Mouse (Mus musculus) layer of hippocampus, postnatal 25 days (tissue): ENCODE results near the gene Usp16. TPM values are rescaled to one million over a fixed set of nuclear protein-coding genes. Genes with fewer than 3 reads are reported as not detected.
"Not testable (repeated sequence)": the region's sequence is repeated elsewhere in the genome, so short reads cannot be mapped to it uniquely, and the experiment has no call there.

Experiments
- DNase-seq, 2 experiments: peaks; one replicate each; pipeline ENCODE4 v3.0.0; 2022; ENCODE audit warnings: mixed read lengths in 2 of 2, low spot score in 1 of 2; ENCODE audit errors: extremely low spot score in 1 of 2
- total RNA-seq, 2 experiments: library from RNA; stranded (reverse); gene quantifications; 2 replicates each; pipeline ENCODE4 v1.2.3; 2021

Gene Usp16
- total RNA-seq, 2 experiments from 2014 or later = 36.1 to 46.4 TPM

DNA sequence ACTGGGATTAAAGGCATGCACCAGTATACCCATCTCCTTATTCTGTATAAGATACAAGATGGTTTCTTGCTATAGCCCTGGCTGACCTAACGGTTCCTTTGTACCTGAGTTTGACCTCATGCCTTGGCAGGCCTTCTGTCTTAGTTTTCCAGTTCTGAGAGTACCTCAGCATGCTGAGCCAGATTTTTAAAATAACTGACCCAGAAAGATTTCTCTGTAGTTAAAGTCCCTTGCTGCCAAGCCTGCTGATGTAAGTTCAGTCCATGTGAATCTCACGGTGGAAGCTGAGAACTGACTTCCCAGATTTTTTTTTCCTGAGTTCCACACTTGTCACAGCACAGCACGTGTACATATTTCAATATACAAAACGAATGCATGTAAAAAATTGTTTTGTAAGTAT is 16.1 kb downstream of the Usp16 start:
- DNase-seq = no peak

- DNase-seq = no peak
Measured at GRCm38 (mm10) chr16:87484367-87484766, 29.9 kb downstream of the Usp16 start.

GRCm38 (mm10) chr16:87486739-87487138 is 32.2 kb downstream of the Usp16 start:
- DNase-seq = no peak

DNA sequence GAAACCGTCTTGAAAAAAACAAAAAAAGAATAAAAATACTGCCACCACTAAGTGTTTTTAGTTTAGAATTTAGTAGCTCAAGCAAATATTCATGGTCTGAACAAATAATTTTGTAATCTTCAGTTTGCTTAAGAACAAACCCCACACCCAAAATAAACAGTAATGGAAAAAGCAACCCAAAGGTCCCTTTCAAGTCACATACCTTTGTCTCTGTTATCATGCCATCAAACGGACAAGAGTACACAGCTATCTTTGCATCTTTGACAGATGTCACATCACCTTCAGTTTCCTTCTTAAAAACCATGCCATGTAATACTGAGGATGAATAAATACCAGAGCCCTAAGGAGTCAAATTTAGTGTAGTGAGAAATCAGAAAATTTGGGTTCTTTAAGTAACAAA is 34.1 kb downstream of the Usp16 start:
- DNase-seq = no peak

DNA sequence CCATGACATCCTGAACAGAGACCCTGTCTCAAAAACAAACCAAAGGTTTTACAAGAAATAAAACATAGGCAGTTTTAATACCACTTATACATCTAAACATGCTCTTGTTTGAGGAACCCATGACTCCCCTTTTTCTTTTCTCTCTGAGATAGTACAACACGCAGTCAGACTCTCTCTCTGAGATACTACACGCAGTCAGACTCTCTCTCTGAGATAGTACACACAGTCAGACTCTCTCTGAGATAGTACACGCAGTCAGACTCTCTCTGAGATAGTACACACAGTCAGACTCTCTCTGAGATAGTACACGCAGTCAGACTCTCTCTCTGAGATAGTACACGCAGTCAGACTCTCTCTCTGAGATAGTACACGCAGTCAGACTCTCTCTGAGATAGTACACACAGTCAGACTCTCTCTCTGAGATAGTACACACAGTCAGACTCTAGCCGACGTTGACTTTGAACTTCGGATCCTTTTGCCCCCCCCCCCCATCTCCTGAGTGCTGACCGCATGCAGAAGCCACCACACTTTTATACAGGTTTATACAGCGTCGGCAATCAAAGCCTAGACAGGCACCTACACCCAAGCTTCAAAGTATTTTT is 37.8 kb downstream of the Usp16 start:
- DNase-seq = not testable (repeated sequence)

GRCm38 (mm10) chr16:87494955-87495655 is 40.6 kb downstream of the Usp16 start:
- peak in 1 of 2 experiments; percentile 21 for DNase-seq

DNA sequence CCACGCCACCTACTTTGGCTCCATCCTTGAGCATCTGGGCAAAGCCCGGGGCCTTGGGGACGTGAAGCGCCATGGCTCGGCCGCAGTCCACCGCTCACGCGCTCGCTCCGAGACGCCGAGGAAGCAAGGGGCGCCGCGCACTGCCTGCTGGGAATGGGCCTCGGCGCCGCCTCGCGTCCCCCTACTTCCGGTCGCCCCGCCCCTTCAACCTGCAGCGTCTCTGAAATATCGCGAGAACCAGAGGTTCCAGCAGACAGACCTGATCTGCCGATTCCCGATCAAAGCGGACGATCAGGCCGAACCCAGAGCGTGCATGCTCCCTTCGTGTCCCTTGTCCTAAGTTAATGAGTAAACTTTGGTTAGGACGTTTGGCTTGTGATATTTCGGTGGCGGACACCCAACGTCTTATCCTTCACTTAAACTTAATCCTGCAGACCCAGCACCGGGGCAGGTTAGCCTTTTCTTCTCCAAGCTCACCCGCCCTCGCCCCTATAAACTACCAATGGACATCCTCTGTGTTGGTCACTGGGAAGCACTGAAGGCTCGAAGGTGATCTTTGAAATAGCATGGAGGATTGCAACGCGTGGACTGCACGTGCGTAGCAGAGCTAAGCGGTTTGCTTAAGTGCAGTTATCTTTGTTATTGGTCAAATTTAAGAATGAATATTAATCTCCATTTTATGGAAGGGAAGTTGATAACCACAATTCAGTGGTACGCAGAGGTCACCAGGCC is 41.4 kb downstream of the Usp16 start, which contains the start of gene Cct8:
Cct8 (minus strand) TSS at position 158 of the 732 bp plus-strand sequence.
- DNase-seq = peak; percentile 84 to 92

GRCm38 (mm10) chr16:87496728-87497127 is 42.2 kb downstream of the Usp16 start:
- DNase-seq = no peak

- no peak for DNase-seq
Measured at GRCm38 (mm10) chr16:87497171-87497570, 42.7 kb downstream of the Usp16 start.

- DNase-seq = no peak
Measured at GRCm38 (mm10) chr16:87499556-87499955, 45.1 kb downstream of the Usp16 start.

GRCm38 (mm10) chr16:87501304-87502078 is 47.0 kb downstream of the Usp16 start:
- DNase-seq = no peak

- no peak for DNase-seq
Measured at GRCm38 (mm10) chr16:87511706-87512105, 57.2 kb downstream of the Usp16 start.

- no peak for DNase-seq
Measured at GRCm38 (mm10) chr16:87512331-87512730, 57.8 kb downstream of the Usp16 start.

GRCm38 (mm10) chr16:87524228-87524627 is 69.7 kb downstream of the Usp16 start:
- DNase-seq = no peak

DNA sequence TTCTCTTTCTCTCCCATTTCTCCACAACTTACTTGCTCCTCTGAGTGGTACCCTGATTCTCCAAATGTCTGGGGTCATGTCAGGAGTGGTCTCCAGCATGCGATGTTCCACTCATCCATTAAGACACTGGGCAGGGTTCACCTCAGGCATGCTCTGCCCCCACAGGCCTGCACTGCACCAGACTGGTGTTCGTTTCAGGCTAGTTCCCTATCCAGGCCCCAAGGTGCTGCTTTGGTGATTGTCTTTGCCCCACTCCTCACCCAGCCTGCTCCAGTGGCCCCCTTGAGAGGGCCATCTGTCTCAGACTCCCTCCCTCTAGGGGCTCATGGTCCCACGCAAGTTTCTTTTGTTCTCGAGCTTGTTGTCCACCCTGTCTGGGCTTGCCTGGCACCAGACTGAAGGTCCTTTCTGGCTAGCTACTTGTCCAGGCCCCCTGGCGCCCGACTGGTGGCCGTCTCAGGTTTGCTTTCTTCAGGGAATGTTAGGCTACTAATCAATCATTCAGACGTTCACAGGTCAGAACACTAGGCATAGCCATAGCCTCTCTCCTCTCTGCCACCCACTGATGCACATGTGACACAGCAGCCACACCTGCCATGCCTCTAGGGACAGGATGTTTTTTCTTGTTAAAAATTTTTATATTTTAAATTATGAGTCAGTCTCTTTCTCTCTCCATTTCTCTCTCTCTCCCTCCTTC is 73.2 kb downstream of the Usp16 start:
- no peak for DNase-seq

- no peak for DNase-seq
Measured at GRCm38 (mm10) chr16:87528755-87529154, 74.3 kb downstream of the Usp16 start.
